In genomic region chr2:34260653-34261076, GRCm38 (mm10) we compare ENCODE assay signal across 13 mouse cellular contexts.
A peak's percentile ranks its signal among the peaks of the same experiment; 100 is the strongest.
DNase-seq lines count a peak whose midpoint lies in the region; ATAC-seq lines count a peak whose summit lies in the region.
"Had no signal": no experiment of that assay in that cellular context is flagged by ENCODE, and none has a peak within 500 bp of the region (broad histone marks: within the 10 kb centered on the region; RNA-seq: fewer than 3 reads in every experiment).

No protein-coding gene starts in this region.

- H3K4me2 ChIP-seq in hindbrain, embryonic 11.5 days (replicated peaks; ENCODE audit: low read depth, low read length) = no peak overlapping the region
- H3K4me2 ChIP-seq in midbrain, embryonic 16.5 days (ENCODE audit: low read length) = no peak overlapping the region
- H3K4me2 ChIP-seq: kidney, embryonic 15.5 days; limb, embryonic 13.5 days had no signal

- H3K4me1 ChIP-seq in hindbrain, embryonic 11.5 days (replicated peaks; ENCODE audit: control insufficient read depth, insufficient read depth, low read length) = no peaks in the 10 kb centered on the region
- 0 out of 2 replicates have a peak, but pooled peaks cover 2% of the 10 kb centered on the region for H3K4me1 ChIP-seq in midbrain, embryonic 16.5 days (ENCODE audit: control insufficient read depth, insufficient read depth, low read length)
- H3K4me1 ChIP-seq: limb, embryonic 13.5 days had no signal

- H3K27me3 ChIP-seq in hindbrain, embryonic 11.5 days (ENCODE audit: control insufficient read depth, insufficient read depth, low read length) = no peaks in the 10 kb centered on the region
- H3K27me3 ChIP-seq in midbrain, embryonic 16.5 days (ENCODE audit: control insufficient read depth, insufficient read depth, low read depth, low read length) = no peaks in the 10 kb centered on the region
- H3K27me3 ChIP-seq: kidney, embryonic 15.5 days; limb, embryonic 13.5 days had no signal

- WGBS in hindbrain, embryonic 11.5 days = 20% methylated on average over 4 of the region's 4 CpGs
- WGBS in midbrain, embryonic 16.5 days = 20% methylated on average over 4 of the region's 4 CpGs

- peak; percentile 85 for ATAC-seq in hindbrain, embryonic 11.5 days (ENCODE audit: low FRiP score)
- ATAC-seq in midbrain, embryonic 16.5 days = peak; percentile 54; the same call in 1 of the 2 replicates
- ATAC-seq: liver, postnatal 0 days had no signal

- no peaks in the 10 kb centered on the region for H3K36me3 ChIP-seq in hindbrain, embryonic 11.5 days (ENCODE audit: control insufficient read depth, insufficient read depth, low read length)
- no peaks in the 10 kb centered on the region for H3K36me3 ChIP-seq in midbrain, embryonic 16.5 days (ENCODE audit: control insufficient read depth, insufficient read depth, low read length)
- H3K36me3 ChIP-seq: kidney, embryonic 15.5 days; limb, embryonic 13.5 days had no signal

- H3K27ac ChIP-seq in hindbrain, embryonic 11.5 days (ENCODE audit: low read depth, low read length) = peak overlapping the region; percentile 63
- 0 out of 2 replicates have a peak overlapping the region, but pooled peaks have one; percentile 42 for H3K27ac ChIP-seq in midbrain, embryonic 16.5 days (ENCODE audit: low read length)
- H3K27ac ChIP-seq: kidney, embryonic 15.5 days; limb, embryonic 13.5 days had no signal

- peak; percentile 19 for DNase-seq in embryo, embryonic 10 days (ENCODE audit: low spot score)
- DNase-seq in embryo, embryonic 9.5 days (ENCODE audit: extremely low spot score) = no peak
- peak; percentile 7 for DNase-seq in ZHBTc4 (ENCODE audit: low read depth, low spot score)
- DNase-seq in hindbrain, embryonic 11.5 days (ENCODE audit: low spot score) = peak; percentile 61
- no peak for DNase-seq in spleen, postnatal 14 days (ENCODE audit: low spot score in 2 of 2)
- DNase-seq in kidney, adult 18-20 months = no peak
- DNase-seq in heart, postnatal 4 days = no peak
- DNase-seq: cerebellum, adult 2 months; liver, postnatal 0 days; right cerebral cortex, adult 18-20 months had no signal

- H3K9ac ChIP-seq in hindbrain, embryonic 11.5 days (ENCODE audit: low read depth, low read length) = no peak overlapping the region
- H3K9ac ChIP-seq in midbrain, embryonic 16.5 days (ENCODE audit: low read depth, low read length) = no peak overlapping the region
- H3K9ac ChIP-seq: kidney, embryonic 15.5 days; limb, embryonic 13.5 days; liver, postnatal 0 days had no signal

- H3K9me3 ChIP-seq in hindbrain, embryonic 11.5 days (ENCODE audit: control insufficient read depth, low read length) = no peaks in the 10 kb centered on the region
- no peaks in the 10 kb centered on the region for H3K9me3 ChIP-seq in midbrain, embryonic 16.5 days (replicated peaks; ENCODE audit: control insufficient read depth, low read length, poor library complexity, severe bottlenecking)
- H3K9me3 ChIP-seq: kidney, embryonic 15.5 days; limb, embryonic 13.5 days had no signal

- no peak overlapping the region for H3K4me3 ChIP-seq in hindbrain, embryonic 11.5 days (ENCODE audit: low read depth, low read length)
- no peak overlapping the region for H3K4me3 ChIP-seq in midbrain, embryonic 16.5 days (ENCODE audit: low read depth, low read length)
- H3K4me3 ChIP-seq: kidney, embryonic 15.5 days; limb, embryonic 13.5 days had no signal

Comparison
In these comparisons a context has a peak if more than half of its experiments do, and no peak if none do; other contexts are left out.
1. DNase-seq: peak in embryo, embryonic 10 days (single experiment), ZHBTc4 (single experiment) and hindbrain, embryonic 11.5 days (single experiment); none in embryo, embryonic 9.5 days (single experiment), spleen, postnatal 14 days (0 of 2), kidney, adult 18-20 months (single experiment) and heart, postnatal 4 days (single experiment).